Mouse (Mus musculus) kidney, embryonic 15.5 days (tissue): ENCODE measurements around the gene Utrn. TPM values are rescaled to one million over a fixed set of nuclear protein-coding genes. Genes with fewer than 3 reads are reported as not detected.
A peak's percentile ranks its signal among the peaks of the same experiment; 100 is the strongest.

ENCODE experiments used
- ATAC-seq: fragments of 200-750 bp; cut with Nextera tagmentation; replicated peaks from 2 replicates; pipeline ENCODE4 v1.8.0; 2017; ENCODE audit warnings: moderate TSS enrichment; ENCODE audit not compliant: low FRiP score
- H3K27ac ChIP-seq: fragments of 300-500 bp; sonication (generic); 2 replicates; pipeline ENCODE4 v1.5.1; 2015; ENCODE audit warnings: mild to moderate bottlenecking, inconsistent platforms
- H3K27me3 ChIP-seq: fragments of 300-500 bp; sonication (generic); 2 replicates; pipeline ENCODE4 v1.6.1; 2015; ENCODE audit warnings: inconsistent platforms
- H3K36me3 ChIP-seq: fragments of 300-500 bp; sonication (generic); 2 replicates; pipeline ENCODE4 v1.6.1; 2015; ENCODE audit warnings: inconsistent platforms
- H3K4me1 ChIP-seq: fragments of 300-500 bp; sonication (generic); 2 replicates; pipeline ENCODE4 v1.6.1; 2015; ENCODE audit warnings: inconsistent platforms
- H3K4me2 ChIP-seq: fragments of 300-500 bp; sonication (generic); 2 replicates; pipeline ENCODE4 v1.6.1; 2015; ENCODE audit warnings: moderate library complexity, mild to moderate bottlenecking, inconsistent platforms
- H3K4me3 ChIP-seq: fragments of 300-500 bp; sonication (generic); replicated peaks from 2 replicates; pipeline ENCODE4 v1.5.1; 2015; ENCODE audit warnings: mild to moderate bottlenecking, inconsistent platforms
- H3K9ac ChIP-seq: fragments of 300-500 bp; sonication (generic); 2 replicates; pipeline ENCODE4 v1.6.1; 2015; ENCODE audit warnings: mild to moderate bottlenecking, inconsistent platforms
- H3K9me3 ChIP-seq: fragments of 300-500 bp; sonication (generic); replicated peaks from 2 replicates; pipeline ENCODE4 v1.6.1; 2016; ENCODE audit warnings: inconsistent platforms
- WGBS: fragments of 180-500 bp; shearing (Covaris S2); methylation state at CpG from one replicate; pipeline ENCODE4 v1.1.7; 2015; ENCODE audit warnings: mixed read lengths; 5-methylcytosine and 5-hydroxymethylcytosine counted together
- polyA plus RNA-seq: library from polyadenylated mRNA; unstranded; fragments of >200 nt; fragmentation: Nextera tagmentation; extraction: Ambion mirVana; gene quantifications from 2 replicates; pipeline ENCODE4 v1.2.1, GENCODE M21; 2015

Utrn gene
- polyA plus RNA-seq, 1 experiment from 2014 or later, result 86.1 TPM

DNA sequence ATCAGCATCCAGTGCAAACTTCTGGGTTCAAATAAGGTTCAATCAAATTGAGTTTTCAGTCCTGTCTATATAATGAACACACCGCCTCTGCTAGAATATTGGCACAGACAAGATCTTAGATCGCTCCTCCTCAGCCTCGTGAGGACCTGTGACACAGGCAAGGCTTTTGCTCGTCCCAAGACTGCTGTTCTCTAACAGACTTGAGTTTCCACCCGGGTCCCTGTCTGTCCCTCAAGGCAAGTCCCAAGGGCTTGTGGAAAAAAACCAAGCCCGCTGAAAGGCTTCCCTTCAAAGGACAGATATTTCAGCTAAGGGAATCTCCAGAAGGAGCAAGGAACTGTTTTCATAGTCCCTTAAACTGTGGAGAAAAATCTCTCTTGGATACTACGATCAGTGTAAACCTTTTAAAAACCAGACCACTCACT is 16.0 kb downstream of the Utrn start:
- H3K4me3 ChIP-seq, result no peak overlapping the region
- no peaks in the 10 kb centered on the region for H3K9me3 ChIP-seq
- ATAC-seq, result peak; percentile 49; the same call in 1 of the 2 replicates
- H3K4me1 ChIP-seq, result peaks cover 34% of the 10 kb centered on the region
- peak overlapping the region; percentile 27; the same call in 1 of the 2 replicates for H3K4me2 ChIP-seq
- peak overlapping the region; percentile 89 for H3K27ac ChIP-seq
- 48% methylated on average over 7 of the region's 7 CpGs for WGBS
- H3K36me3 ChIP-seq, result no peaks in the 10 kb centered on the region
- no peaks in the 10 kb centered on the region for H3K27me3 ChIP-seq
- H3K9ac ChIP-seq, result no peak overlapping the region

DNA sequence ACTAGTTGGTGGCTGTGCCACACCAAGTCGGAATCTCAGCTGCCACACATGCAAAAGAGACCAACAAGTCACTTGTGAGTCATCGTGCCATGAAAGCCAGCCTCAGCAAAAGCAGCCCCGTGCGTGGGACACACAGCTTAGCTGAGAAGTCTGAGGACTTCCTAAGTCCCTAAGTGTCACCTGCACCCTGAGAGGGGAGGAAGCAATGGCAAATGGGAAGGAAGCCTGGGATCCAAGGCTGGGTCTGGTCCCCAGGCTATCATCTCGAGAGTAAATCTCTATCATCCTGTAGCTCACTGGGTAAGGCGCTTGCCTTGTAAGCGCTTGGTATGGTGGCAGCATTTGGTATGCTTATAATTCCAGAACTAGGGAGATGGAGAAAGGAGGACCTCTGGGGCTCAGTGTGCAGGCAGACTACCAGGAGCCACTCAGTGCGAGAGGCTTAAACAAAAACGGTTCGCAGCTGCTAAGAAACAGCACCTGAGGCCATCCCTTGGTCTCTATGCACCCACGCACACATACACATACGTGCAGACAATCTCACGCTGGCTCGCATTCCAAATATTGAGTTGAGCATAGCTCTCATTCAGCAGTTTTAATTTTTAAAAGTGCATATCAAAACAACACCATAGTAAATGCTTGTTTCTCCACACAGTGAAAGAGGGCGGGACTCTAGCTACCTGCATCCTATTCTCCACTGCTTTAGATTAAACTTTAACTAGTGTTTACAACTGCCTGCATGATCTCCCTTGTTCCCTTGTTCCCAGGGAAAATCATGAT is 16.6 kb downstream of the Utrn start:
- 72% methylated on average over 15 of the region's 15 CpGs for WGBS
- H3K9me3 ChIP-seq, result no peaks in the 10 kb centered on the region
- H3K4me1 ChIP-seq, result peaks cover 34% of the 10 kb centered on the region
- H3K36me3 ChIP-seq, result no peaks in the 10 kb centered on the region
- peak; percentile 52 for ATAC-seq
- H3K27me3 ChIP-seq, result no peaks in the 10 kb centered on the region
- H3K27ac ChIP-seq, result peak overlapping the region; percentile 89
- no peak overlapping the region for H3K4me3 ChIP-seq
- H3K9ac ChIP-seq, result no peak overlapping the region
- H3K4me2 ChIP-seq, result peak overlapping the region; percentile 27; the same call in 1 of the 2 replicates

DNA sequence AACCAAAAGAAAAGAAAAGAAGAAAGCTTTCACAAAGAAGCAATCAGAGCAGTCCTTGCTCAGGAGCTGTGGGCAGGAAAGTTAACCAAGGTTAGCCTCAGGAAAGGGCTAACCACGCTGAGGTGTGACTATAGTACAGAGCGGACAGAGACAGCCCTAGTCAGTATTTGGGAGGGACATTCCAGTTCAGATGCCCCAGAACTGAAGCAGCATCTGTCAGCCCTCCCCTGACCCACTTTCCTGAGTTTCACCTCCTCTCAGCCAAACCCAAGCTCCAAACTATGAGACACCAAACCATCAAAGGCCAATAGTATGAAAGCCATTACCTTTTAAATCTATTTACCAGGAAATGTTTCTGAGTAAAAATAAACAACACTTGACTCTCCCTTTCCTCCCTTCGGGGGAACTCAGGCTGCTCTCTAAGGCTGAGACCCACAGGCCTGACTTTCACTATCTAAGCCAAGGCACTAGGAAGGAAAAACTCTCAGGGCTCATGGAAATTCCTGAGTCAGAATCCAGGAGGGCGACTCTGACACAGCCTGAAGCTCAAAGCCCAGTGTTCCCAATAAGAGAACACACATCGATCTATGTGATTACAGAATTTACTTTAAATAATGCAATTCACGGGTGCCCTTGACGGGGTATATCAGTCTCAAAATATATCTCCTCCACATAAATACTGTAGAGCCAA is 18.2 kb downstream of the Utrn start:
- no peak overlapping the region for H3K4me2 ChIP-seq
- WGBS, result 76% methylated on average over 7 of the region's 7 CpGs
- no peak overlapping the region for H3K27ac ChIP-seq
- no peak for ATAC-seq
- no peaks in the 10 kb centered on the region for H3K27me3 ChIP-seq
- H3K4me1 ChIP-seq, result peaks cover 34% of the 10 kb centered on the region
- H3K36me3 ChIP-seq, result peaks cover 8% of the 10 kb centered on the region; the same call in 1 of the 2 replicates
- no peak overlapping the region for H3K9ac ChIP-seq
- H3K9me3 ChIP-seq, result no peaks in the 10 kb centered on the region
- H3K4me3 ChIP-seq, result no peak overlapping the region

DNA sequence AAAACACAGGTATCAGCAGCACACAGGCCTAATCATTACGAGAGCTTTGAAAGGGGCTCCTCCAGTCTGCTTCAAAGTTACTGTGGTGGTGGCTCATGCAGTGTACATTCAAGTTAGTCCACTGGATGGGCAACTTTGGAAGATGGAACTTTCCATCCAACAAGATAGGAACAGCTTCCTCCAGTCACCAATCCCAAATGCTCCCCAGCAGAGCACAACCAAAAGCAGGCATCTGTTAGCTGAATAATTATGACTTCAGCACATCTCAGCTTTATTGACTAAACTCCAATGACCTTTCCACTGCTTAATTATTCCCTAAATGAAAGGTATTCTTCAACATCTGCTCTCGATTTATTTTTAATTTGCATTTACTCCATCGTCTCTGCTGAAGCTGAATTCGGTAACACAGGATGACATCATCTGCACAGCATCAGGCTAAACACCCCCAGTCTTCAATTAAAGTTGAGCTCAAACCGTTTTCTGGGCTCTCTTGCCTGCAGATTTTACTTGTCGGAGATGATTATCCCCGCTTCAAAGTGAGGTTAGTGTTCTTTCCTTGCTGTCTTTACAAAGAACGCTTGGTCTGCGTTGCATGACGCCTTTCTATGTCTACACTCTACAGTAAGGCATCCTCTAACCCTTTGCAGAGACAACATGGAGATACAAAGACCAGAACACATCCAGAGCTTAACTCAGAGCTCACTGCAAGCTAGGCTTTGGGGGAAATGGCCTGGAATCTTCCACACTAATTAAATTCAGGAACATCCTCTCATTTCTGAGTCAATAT is 20.6 kb downstream of the Utrn start:
- H3K36me3 ChIP-seq, result peaks cover 14% of the 10 kb centered on the region; the same call in 1 of the 2 replicates
- H3K27me3 ChIP-seq, result no peaks in the 10 kb centered on the region
- peak overlapping the region; percentile 33; the same call in 1 of the 2 replicates for H3K27ac ChIP-seq
- H3K9me3 ChIP-seq, result no peaks in the 10 kb centered on the region
- H3K9ac ChIP-seq, result no peak overlapping the region
- 76% methylated on average over 10 of the region's 10 CpGs for WGBS
- H3K4me1 ChIP-seq, result peaks cover 24% of the 10 kb centered on the region
- H3K4me3 ChIP-seq, result no peak overlapping the region
- H3K4me2 ChIP-seq, result no peak overlapping the region
- no peak for ATAC-seq

DNA sequence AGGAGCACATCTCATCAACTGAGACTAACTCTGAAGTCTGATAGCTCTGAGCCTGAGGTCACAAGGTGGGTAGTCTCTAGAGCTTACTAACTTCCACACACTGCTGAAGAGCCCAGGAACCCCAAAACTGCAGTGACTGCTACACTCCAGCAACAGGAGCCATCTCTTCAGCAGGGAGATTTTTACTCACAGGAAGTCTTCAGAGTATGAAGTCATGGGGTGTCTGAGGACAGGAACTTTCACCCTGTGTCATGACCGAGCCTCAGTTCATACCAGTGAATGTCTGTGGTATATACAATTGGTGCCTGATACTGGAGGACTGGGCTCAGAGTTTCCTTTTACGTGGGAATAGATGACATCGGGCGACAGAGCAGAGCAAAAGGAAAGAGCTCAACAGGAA is 26.6 kb downstream of the Utrn start:
- Histone ChIP-seq H3K4me1 (peaks cover 10% of the 10 kb centered on the region), H3K9me3 (no peaks in the 10 kb centered on the region), H3K9ac (no peak overlapping the region), H3K27ac (no peak overlapping the region), H3K36me3 (peaks cover 14% of the 10 kb centered on the region; the same call in 1 of the 2 replicates), H3K27me3 (no peaks in the 10 kb centered on the region), H3K4me3 (no peak overlapping the region), H3K4me2 (no peak overlapping the region)
- 73% methylated on average over 4 of the region's 4 CpGs for WGBS
- ATAC-seq, result no peak

DNA sequence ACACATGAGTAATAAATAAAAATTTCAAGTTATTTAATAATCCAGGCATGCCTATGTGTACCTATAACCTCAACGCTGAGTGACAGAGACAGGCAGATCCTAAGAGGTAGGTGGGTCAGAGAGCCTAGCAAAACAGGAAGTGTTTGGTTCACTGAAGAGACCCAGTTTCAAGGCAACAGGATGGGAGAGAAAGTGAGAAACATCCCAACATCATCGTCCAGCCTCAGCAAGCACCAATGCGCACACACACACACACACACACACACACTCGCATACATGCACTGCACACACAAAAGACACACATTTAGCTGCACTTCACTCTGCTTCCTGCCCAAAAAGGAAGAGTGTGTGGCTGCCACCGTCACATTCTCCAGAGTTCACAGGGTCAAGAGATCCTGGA is 27.7 kb downstream of the Utrn start:
- no peaks in the 10 kb centered on the region for H3K27me3 ChIP-seq
- no peak overlapping the region for H3K4me3 ChIP-seq
- no peak overlapping the region for H3K27ac ChIP-seq
- 0 out of 2 replicates have a peak, but pooled peaks cover 12% of the 10 kb centered on the region for H3K36me3 ChIP-seq
- H3K9ac ChIP-seq, result no peak overlapping the region
- WGBS, result 68% methylated on average over 5 of the region's 5 CpGs
- ATAC-seq, result peak; percentile 34; the same call in 1 of the 2 replicates
- H3K4me2 ChIP-seq, result no peak overlapping the region
- H3K4me1 ChIP-seq, result peaks cover 10% of the 10 kb centered on the region
- no peaks in the 10 kb centered on the region for H3K9me3 ChIP-seq

DNA sequence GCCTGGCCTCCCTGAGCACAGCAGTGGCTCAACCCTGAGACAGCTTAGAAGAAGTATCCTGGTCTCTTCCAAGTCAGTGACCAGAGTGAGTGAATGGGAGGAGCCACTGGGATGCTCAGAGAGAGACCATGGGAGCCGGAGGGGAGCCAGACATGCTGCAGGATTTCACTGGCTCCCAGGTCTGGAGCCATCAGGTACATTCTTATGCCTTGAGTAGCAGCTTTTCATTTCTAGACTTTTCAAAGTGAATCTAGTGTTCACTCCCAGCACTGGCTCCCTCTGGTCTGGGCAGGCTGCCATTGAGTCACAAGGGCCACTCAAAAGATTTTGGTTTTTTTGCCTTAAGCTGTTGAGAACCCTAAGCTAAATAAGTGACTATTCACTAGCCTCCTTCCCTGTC is 31.5 kb downstream of the Utrn start:
- WGBS, result 77% methylated on average over 1 of the region's 1 CpGs
- Histone ChIP-seq H3K4me1 (peaks cover 20% of the 10 kb centered on the region), H3K27me3 (no peaks in the 10 kb centered on the region), H3K9me3 (no peaks in the 10 kb centered on the region), H3K4me3 (no peak overlapping the region), H3K36me3 (no peaks in the 10 kb centered on the region), H3K27ac (no peak overlapping the region), H3K9ac (no peak overlapping the region), H3K4me2 (no peak overlapping the region)
- ATAC-seq, result no peak

DNA sequence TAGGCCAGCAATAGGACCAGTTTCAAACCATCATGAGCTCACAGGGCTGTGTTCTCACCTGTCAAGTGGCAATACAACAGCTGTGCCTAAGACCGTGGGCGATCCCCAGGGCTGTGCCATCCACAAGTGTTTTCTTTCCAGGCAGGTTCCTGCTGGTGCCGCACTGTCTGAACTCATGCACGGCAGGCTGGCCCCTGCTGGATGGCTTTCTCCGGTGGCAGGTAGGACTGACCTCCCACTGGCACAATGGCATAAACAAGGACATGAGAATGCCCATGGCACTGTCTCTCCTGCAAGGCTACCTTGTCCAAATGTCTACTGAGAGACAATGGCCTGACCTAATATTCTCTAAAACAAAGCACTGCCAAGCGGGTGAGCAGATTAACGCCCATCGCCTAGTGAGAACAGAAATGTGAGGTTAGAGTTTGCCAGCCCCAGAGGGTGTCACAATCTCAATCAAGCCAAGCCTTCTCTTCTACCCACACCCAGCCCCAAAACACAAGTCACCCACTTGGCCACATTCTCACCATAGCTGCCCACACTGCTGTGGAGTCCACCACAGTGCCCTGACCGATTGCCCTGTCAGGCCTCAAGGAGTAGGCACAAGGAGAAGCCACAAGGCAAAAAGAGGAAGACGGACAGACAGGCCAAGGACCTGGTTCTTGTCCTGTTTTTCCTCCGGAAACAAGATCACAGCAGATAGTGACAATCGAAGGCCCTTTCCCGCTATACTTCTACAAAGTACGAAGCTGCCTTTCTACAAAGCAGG is 32.9 kb downstream of the Utrn start:
- H3K9me3 ChIP-seq, result no peaks in the 10 kb centered on the region
- H3K4me2 ChIP-seq, result no peak overlapping the region
- H3K4me3 ChIP-seq, result no peak overlapping the region
- peaks cover 19% of the 10 kb centered on the region for H3K4me1 ChIP-seq
- H3K9ac ChIP-seq, result no peak overlapping the region
- ATAC-seq, result peak; percentile 57; the same call in 1 of the 2 replicates
- H3K27ac ChIP-seq, result peak overlapping the region; percentile 48; the same call in 1 of the 2 replicates
- no peaks in the 10 kb centered on the region for H3K27me3 ChIP-seq
- 75% methylated on average over 14 of the region's 14 CpGs for WGBS
- H3K36me3 ChIP-seq, result no peaks in the 10 kb centered on the region

DNA sequence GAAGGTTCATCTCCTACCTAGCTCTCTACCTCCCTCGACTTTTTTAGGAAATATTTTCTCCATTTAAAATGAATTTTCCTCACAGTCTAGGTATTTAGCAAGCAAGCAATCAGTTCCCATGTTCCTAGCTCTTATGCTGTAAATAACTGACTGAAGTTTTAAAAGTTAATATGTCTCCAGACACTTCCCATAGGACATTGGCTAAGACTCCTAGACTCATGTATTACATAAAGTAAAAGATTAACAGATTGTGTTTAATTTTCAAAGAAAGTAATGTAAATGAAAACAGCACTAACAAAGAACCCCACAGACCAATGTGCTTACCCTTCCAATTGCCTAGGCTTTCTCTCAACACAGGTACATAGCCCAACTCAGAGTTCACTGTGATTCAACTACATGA is 35.0 kb downstream of the Utrn start:
- 40% methylated on average over 1 of the region's 1 CpGs for WGBS
- ATAC-seq, result peak; percentile 82
- H3K36me3 ChIP-seq, result no peaks in the 10 kb centered on the region
- peaks cover 22% of the 10 kb centered on the region for H3K4me1 ChIP-seq
- H3K9me3 ChIP-seq, result no peaks in the 10 kb centered on the region
- H3K27me3 ChIP-seq, result no peaks in the 10 kb centered on the region
- H3K4me3 ChIP-seq, result no peak overlapping the region
- peak overlapping the region; percentile 55 for H3K27ac ChIP-seq
- no peak overlapping the region for H3K4me2 ChIP-seq
- no peak overlapping the region for H3K9ac ChIP-seq

DNA sequence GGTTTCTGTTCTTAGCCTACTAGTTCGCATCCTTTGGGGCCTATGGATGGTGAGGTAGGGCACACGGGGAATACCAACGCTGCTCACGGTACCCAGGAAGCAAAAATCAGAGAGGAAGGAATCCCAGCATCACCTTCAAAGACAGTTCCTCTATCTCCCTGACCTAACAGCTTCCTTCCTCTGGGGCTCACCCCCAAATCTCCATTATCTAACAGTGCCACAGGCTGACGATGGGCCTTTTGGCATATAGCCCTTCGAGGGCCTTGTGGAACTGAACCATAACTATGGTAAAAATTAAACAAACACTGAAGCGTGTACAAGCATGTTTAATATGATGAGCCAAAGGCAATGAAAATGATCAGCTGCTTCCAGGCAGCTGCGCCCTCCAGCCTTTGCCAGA is 37.0 kb downstream of the Utrn start:
- Histone ChIP-seq H3K9me3 (no peaks in the 10 kb centered on the region), H3K4me3 (no peak overlapping the region), H3K27me3 (no peaks in the 10 kb centered on the region), H3K36me3 (no peaks in the 10 kb centered on the region), H3K4me2 (no peak overlapping the region), H3K27ac (peak overlapping the region; percentile 41; the same call in 1 of the 2 replicates), H3K9ac (no peak overlapping the region), H3K4me1 (peaks cover 41% of the 10 kb centered on the region)
- no peak for ATAC-seq
- 78% methylated on average over 8 of the region's 8 CpGs for WGBS

DNA sequence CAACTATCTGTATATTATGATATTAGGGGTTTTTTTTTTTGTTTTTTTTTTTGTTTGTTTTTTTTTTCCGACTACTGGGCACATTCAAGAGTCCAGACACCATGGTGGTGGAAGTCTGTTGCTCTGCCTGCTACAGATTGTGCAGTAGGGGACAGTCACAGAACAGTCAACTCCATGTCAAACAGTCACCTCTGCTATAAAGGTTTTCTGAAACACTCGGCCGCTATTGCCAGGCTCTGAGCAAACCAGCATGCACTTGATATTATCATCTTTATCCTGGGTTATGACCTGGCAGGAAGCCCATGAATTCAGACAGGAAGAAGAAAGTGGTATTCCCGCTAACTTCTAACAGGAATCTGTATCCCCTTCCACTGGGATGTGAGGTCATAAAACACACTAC is 41.4 kb downstream of the Utrn start:
- ATAC-seq, result no peak
- Histone ChIP-seq H3K27ac (peak overlapping the region; percentile 68; the same call in 1 of the 2 replicates), H3K9ac (no peak overlapping the region), H3K27me3 (no peaks in the 10 kb centered on the region), H3K4me3 (no peak overlapping the region), H3K9me3 (no peaks in the 10 kb centered on the region), H3K4me2 (no peak overlapping the region), H3K36me3 (no peaks in the 10 kb centered on the region), H3K4me1 (peaks cover 62% of the 10 kb centered on the region)
- WGBS, result 45% methylated on average over 4 of the region's 4 CpGs
